Mouse (Mus musculus) 3T3-L1 (cell line): ENCODE results near the gene Ier2.
"Not testable (repeated sequence)": the region's sequence is repeated elsewhere in the genome, so short reads cannot be mapped to it uniquely, and the experiment has no call there.

Source experiments
- DNase-seq: peaks from one replicate; pipeline ENCODE4 v3.0.0-alpha.2; 2015; ENCODE audit warnings: low read depth, low spot score

The Ier2 gene

DNA sequence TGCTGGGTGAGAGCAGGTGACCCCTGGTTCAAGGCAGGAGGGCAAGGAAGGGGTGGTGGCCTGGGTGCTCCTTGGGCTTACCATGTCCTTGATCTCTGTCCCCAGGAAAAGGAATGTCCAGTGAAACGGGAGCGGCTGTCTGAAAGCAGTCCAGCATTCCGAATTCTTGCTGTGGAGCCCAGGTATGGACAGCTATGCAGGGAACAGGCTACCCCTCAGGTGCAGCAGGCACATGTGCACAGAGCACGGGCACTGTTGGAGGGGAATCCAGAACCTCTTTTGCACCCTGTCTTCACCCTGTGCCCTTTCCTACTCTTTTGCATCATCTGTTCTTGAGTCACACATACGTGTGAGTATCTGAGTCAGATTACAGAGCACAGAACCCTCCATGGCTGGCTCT is 35.6 kb upstream of the Ier2 start:
- DNase-seq: no peak

DNA sequence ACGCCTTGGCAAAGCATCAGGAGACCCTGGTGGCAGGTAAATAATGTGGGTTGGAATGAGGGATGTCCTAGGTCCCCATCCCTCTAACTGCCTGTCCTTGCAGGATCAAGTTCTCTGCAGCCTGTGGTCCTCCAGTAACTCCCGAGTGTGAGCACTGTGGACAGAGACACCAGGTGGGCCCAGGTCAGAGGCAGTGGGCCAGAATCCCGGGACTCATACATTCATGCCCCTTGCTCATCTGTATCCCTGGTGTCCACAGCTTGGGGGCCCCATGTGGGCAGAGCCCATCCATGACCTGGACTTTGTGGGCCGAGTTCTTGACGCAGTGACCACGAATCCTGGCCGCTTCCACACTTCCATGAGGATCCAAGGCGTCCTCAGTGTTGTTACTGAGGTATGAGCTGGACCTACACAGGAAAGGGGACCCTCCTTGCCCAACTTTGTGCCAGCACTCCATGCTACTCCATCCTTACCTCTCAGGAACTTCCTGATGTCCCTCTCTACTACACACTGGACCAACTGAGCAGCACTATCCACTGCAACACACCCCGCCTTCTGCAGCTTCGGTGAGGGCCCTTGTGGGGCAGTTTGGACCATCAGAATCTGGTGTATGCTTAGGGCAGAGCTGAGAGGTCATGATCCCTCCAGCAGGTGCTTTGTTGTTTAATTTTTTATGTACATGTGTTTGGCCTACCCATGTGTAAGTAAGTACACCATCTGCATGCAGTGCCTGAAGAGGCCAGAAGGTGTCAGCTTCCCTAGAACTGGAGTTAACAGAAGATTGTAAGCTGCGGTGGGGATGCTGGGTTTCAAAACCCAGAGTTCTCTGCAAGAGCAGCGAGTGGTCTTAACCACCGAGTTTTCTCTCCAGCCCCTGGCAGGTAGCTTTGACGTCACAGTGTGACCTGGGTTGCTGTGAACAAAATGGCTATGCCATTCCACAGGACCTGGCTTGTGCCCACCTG is 34.8 kb upstream of the Ier2 start:
- peak; percentile 80 for DNase-seq

DNA sequence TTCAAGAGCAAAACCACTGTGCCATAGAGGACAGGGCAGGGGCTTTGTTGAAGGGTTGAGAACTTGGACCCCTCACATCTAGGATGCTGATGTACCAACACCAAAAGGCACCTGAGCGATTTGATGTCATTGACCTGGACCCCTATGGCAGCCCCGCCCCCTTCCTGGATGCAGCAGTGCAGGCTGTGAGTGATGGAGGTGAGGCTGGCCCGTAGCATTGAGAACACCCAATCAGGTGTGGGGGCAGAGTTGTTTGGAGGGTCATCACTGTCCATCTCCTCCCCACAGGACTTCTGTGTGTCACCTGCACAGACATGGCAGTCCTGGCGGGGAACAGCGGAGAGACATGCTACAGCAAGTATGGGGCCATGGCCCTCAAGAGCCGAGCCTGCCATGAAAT is 32.5 kb upstream of the Ier2 start:
- DNase-seq: no peak

DNA sequence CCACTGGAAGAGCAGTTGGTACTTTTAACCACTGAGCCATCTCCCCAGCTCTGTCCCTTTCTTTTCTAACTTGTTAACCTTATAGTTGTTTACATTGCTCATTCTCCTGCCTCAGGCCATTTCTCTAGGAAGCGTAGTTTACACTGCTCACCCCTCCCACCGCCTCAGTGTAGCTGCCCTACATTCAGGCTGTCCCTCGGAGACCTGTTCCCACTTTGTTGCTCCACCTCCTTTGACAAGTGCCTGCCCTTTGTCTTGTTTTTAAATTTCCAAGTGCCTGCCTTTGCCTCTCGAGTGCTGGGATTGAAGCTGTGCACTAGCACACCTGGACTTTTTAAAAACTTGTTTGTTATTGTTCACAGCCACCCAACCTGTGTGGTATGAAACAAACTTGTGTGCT is 30.7 kb upstream of the Ier2 start:
- DNase-seq: no peak

DNA sequence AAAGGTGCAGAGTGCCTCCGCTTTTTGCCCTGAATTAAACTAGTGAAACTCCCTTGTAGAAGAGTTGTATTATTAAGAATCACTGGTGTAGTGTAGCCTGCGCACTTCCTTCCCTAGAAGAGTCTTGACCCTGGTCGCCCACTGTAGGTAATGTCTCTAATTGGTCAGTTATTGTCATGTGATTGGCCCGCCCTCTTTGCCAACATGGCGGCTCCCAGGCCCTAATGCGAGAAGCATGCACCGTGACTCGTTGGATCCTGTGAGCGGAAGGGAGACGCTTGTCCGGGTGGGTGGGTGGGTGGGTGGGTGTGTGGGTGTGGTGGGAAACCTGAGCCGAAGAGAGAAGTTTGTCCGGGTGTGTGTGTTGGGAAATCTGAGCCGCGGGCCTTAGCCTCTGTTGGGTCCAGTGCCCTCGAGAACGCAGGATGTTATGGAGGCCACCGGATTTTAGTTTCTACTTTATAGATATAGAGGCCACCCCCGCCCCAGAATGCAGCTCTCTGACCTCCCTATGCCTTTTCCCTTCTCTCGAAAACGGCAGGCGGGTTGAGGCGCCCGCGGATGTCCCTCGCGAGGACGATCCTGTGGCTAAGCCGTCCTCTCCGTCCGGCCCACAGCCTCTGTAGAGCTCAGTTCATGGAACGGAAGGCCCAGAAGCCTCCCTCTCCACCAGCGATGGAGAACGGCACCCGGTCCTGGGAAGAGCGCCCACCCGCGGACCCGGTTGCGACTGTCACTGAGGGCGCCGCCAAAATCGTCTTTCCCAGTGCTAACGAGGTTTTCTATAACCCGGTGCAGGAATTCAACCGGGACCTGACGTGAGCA is 26.7 kb upstream of the Ier2 start:
- peak; percentile 99 for DNase-seq

DNA sequence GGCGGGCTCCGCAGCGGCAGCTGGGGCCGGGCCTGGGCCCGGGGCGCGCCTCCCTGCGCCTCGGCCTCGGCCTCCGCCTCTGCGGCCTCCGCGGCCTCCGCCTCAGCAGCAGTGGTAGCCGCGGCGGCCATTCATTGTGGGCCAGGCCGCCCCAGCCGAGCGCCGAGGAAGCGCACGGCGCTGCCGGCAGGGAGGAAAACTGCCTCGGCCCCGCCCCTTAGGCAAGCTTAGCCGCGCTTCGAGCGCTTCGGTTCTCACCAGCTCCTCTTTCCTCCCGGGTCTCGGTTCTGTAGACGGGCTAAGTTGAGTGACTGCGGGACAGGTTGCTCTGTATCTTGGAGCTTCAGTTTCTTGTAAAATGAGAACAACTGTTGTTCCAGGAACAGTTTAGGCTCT is 25.1 kb upstream of the Ier2 start, which contains the start of gene Nacc1:
Gene Nacc1 (minus strand): TSS at position 158 of the 396 bp plus-strand sequence.
- peak; percentile 96 for DNase-seq

DNA sequence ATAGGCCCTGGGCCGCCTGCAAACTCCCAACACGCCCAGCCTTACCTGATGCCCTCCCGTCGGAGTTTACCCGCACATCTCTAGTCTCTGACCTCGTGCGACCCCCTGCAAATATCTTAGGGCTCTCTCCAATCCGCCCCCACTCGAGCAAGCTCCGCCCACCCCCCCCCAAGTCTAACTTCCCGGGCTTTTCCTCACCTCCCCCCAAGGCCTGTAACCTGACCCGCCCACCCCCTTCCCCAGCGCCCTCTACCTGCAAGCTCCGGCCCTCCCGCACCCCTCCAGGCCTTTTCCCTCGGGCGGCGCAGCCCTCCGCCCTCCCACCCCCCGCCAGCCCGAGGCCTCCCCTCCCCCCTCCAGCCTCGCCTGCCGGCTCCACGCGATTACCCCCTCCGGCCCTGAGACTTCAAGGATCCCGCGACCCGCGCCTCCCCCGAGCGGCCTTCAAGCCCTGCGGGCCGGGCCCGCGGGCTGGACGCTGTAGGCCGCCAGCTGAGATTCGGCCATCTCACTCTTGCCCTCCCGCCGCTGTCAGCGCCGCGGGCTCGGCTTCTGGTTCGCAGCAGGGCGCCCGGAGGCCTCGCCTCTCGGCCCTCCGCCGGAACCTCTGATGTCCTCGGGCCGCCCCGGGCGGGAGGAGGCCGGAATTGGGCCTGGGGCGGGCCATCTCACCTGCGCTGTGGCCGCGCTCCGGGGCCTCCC is 24.5 kb upstream of the Ier2 start:
- peak; percentile 46 for DNase-seq

DNA sequence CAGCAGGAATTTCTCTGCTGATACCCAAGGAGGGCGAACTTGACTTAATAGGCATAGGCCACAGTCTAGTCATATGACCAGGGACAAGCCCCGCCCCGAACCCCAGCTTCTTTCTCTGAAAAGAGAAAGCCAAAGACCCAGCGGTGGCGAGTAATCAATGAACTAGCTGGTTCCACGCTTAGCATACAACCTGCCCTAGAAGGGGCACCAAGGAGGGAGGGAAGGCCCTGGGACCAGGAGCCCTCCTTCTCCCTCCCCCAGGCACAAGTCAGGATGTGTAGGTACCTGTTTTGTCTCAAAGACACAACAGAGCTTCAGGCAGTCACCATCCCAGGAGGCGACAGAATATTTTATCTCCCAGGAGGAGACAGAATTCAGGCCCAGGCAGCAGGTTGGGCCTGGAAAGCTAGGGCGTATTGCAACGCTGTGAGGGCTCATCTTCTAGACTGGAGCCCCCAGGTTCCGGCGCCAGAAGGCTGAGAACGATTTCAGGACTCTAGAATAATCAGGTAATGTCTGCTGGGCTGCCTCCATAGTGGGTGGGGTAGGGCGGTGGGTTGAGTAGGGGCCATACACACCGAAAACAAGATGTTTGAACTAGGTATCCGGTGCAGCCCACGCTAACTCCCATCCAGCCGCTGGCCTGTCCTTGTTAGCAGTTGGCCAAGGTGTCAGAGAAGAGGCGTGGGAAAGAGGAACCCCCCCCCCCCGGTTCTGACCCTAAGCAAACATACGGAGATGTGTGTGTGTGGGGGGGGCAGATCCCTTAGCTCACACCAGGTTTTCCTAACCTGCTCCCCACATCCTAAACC is 23.7 kb upstream of the Ier2 start, which contains the start of gene Trmt1:
Gene Trmt1 (plus strand): TSS at position 117 of the 812 bp plus-strand sequence.
- peak; percentile 68 for DNase-seq

DNA sequence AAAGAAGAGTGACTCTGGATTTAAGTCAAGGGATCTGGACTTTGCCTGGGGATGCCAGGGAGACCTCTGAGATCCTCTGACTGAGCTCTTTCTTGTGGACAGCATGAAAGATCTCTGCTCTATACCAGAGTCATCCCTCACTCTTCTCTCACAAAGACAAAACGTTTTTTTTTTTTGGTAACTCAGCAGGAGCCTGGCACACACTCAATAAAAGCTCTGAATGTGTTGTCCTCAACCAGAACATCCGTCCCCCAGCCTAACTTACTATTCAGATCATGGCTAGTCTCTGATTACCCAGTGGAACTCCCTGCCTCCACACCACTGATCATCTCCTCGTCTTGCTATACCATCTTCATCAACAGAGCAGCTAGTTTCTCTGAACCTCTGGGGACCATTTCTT is 21.9 kb upstream of the Ier2 start:
- no peak for DNase-seq

DNA sequence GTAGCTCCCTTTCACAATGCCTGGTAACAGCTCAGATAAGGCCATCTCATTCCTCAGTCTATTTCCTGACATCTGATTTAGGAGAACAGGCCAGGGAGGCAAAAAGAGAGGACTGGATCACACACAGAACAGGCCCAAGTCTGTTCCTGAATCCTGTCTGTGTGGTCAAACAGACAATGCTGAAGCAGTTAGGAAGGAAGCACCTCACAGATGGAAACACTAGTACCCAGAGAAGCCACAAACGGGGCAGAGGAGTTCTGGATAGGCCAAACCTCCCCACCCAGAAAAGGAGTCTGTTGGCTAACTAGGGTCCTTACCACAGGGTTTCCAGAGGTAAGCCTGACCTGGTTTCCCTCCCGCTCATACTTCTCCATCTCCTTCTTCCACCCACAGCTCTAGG is 19.6 kb upstream of the Ier2 start:
- DNase-seq: no peak

DNA sequence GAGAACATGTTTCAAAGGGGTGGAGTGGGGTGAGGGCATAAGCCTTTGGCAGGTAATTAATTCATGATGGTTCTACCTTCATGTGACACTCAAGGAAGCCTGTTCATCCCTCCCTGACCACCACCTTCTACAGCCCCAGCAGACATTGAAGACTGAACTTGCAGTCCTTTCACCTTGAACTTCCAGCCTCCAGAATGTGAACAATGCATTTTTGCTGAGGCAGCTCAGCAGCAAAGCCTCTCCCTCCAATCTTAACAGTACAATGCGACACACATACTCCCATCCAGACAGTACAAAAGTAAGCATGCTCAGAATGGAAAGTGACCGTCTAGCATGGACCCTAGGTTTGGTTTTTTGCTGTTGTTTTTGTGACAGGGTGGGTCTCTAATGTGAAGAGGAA is 18.8 kb upstream of the Ier2 start:
- DNase-seq: no peak

DNA sequence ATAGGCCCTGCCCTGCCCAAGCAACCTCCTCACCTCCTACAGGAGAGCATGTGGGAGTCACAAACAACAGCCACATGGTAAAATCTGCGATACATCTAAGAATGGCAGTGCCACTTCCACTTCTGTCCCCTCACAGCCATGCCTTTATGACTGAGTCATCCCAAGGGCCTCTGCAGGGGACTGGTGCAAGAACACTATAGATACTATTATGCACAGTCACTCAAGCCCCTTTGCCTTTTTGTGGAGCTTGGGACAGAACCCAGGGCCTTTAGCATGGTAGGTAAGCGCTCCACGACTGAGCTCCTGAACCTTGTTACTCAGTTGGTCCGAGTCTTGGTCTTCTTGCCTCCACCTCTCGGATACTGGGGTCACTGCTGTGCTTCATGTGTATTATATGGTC is 14.7 kb upstream of the Ier2 start:
- no peak for DNase-seq

DNA sequence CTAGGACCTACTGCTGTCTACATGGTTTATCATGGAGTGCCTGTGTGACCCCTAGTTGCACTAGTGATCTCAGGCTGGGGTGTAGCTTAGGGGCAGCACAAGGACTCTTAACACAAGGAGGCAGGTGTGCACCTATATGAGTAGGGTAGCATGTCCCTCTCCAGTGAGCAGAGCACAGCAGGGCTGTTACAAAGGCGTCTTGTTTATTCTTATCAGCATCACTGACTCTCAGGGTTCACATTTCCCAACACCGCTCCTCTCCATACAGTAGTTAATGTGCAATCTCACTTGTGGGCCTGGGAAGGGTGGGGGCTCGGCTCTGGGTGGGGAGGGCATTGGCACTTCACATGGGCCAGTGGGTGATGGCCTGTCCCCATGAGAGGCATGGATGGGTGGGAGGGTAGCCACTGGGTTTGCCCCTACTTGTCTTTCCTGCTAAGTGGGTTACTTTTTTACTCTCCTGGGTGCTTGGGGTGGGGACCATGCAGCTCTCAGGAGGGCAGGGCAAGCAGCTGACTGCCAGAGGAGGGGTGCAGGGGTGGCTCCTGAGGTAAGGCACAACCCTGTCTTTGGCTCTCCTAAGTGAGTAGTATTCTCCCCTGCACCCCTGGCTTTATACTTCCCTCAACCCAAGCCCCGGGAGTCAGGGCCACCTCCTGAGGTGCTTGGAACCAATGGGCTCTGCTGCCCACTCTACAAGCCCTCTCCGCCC is 7.8 kb upstream of the Ier2 start:
- not testable (repeated sequence) for DNase-seq

DNA sequence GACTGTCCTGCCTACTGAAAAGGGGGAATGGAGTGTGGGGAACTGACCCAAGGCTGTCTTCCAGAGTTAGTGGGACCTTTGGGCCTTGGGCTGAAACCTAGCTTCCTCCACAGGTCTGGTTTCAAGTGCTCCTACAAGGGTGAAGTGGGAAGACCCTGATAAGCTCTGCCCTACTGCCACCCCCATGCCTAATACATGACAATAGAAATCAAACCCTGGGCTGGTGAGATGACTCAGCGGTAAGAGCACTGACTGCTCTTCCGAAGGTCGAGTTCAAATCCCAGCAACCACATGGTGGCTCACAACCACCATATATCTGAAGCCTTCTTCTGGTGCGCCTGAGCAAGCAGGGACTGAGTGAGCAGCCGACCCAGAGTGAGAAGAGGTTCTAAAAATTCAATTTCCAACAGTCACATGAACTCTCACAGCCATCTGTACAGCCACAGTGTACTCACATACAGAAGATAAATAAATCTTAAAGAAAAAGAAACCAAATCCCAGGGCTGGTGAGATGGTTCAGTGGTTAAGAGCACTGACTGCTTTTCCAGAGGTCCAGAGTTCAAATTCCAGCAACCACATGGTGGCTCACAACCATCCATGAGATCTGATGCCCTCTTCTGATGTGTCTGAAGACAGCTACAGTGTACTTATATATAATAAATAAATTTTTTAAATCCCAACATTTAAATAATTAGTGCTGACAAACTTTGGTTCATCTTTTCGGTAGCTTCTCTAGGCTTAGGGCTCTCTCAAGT is 6.3 kb upstream of the Ier2 start:
- no peak for DNase-seq

DNA sequence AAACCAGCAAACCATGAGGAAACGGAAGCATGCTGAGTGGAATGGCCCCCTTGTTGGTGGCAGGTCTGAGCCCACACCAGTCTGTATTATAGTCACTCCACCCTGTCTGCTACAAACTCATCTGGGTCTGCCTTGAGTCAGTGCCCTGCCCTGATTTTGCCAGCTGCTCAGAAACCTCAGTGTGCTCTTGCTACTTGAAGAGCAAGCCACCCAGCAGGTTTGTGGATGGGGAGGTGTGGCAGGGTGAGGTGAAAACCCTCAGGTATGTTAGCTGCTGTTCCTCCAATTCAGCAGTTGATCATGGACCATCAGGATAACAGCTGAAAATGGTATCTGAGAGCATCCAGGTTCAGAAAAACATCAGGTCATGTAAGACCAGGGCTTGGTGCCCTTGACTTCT is 5.4 kb upstream of the Ier2 start:
- no peak for DNase-seq

DNA sequence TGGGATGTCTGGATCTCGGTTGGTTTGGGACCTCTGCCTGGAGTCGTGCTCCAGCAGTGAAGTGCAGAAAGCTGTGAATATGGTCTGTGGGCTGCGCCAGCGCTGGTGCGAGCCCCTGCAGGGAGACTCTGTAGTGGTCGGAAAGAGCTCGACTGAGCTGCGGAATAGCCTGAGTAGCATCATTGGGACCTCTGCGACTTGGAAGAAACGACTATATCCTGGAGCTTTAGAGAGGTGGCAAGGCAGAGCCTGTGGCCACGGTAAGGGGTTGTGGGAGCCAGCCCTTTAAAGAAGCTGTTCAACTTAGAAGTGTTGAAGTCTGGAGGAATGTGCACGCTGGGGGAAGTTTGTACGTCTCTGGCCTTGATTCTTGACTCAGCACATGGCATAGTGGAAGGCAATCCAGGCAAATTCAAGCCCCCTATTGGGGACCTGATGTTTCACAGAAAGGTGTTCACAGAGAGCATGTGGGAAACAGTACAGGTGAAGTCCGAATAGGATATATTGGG is 2.8 kb upstream of the Ier2 start:
- peak; percentile 68 for DNase-seq

DNA sequence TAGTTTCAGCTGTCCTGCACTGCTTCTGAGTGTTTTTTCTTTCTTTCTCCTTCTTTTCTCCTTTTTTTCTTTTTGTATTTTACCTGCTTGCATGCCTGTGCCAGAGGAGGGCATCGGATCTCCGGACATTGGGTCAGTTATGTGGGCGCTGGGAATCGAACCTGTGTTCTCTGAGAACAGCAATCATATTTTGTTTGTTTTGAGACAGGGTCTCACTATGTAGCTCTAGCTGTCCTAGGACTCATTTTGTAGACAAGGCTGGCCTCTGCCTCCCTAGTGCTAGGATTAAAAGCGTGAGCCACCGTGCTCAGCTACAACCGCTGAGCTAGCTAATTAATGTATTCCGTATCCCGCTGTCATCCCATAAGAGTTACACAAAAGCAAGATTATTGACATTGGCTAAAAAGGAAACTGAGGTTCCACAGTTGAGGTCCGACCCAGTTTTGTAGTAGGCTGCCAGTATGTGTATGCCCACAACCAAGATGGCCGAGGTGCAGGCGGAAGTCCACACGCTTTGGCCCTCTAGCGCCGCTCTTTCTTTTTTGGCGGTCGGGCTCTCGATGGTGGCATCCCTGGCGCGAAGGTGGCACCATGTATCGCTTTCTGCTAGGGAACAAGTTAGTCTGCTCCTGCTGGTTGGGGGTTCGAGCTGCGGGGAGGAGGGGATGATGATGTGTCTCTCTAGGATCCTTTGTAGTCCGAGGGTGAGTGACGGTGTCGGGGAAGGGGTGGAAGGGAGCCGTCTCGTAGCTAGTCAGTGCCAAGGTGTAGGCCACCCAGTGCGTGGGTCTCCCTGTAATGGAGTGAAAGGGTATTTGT is 2.1 kb upstream of the Ier2 start:
- DNase-seq: peak; percentile 94

DNA sequence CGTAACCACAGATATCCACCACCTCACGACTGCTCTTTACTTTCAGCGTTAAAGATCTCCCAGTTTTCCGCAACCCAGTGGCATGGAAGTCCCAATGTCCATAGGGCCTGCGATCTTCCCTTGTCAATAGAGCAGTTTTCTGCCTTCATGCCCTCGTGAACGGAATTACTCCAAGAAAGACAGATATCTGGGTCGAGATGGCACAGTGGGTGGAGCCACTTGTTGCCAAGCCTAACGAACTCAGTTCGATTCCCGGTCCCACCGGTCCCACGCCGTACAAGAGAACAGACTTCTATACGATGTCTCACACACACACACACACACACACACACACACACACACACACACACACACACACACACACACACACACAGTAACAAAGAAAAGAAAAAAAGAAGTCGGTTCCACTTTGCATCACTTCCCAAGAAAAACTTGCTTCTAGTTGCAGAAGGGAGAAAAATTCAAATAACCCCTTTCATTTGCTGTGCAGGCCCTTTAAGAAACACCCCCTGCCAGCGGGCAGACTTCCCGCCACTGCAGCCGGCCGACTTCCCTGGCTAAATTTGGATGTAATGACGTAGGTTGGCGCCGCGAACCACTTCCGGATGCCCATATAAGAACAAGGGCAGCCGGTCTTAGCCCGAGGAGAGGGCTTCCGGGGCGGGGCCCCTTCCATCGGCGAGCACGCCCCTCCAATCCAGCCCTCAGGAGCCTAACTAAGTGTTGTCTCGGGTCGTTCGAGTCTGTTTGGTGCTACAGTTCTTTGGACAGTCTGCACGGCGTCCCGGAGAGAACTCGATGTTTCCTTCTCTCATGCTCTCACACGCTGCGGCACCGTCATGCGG is 1.1 kb upstream of the Ier2 start:
- DNase-seq: peak; percentile 100
